Mouse (Mus musculus) heart, embryonic 11.5 days (tissue): ENCODE measurements around the gene Tagln. TPM values are rescaled to one million over a fixed set of nuclear protein-coding genes. Genes with fewer than 3 reads are reported as not detected.

Experiments used
- ATAC-seq: fragments of 200-750 bp; cut with Nextera tagmentation; replicated peaks from 2 replicates; pipeline ENCODE4 v1.8.0; 2017; ENCODE audit warnings: moderate library complexity; ENCODE audit not compliant: insufficient number of reproducible peaks, low FRiP score, low TSS enrichment
- H3K27ac ChIP-seq: fragments of 300-500 bp; sonication (generic); 2 replicates; pipeline ENCODE4 v1.5.1; 2014; ENCODE audit warnings: mild to moderate bottlenecking, low read depth, low read length
- H3K27me3 ChIP-seq: fragments of 300-500 bp; sonication (generic); 2 replicates; pipeline ENCODE4 v1.6.1; 2014; ENCODE audit warnings: mild to moderate bottlenecking, low read length, mixed read lengths; ENCODE audit not compliant: control insufficient read depth, insufficient read depth
- H3K36me3 ChIP-seq: fragments of 300-500 bp; sonication (generic); 2 replicates; pipeline ENCODE4 v1.6.1; 2014; ENCODE audit warnings: mild to moderate bottlenecking, low read length, moderate library complexity, mixed read lengths; ENCODE audit not compliant: control insufficient read depth, insufficient read depth
- H3K4me1 ChIP-seq: fragments of 300-500 bp; sonication (generic); 2 replicates; pipeline ENCODE4 v1.6.1; 2014; ENCODE audit warnings: low read length; ENCODE audit not compliant: control insufficient read depth, insufficient read depth
- H3K4me2 ChIP-seq: fragments of 300-500 bp; sonication (generic); 2 replicates; pipeline ENCODE4 v1.6.1; 2014; ENCODE audit warnings: mild to moderate bottlenecking, moderate library complexity
- H3K4me3 ChIP-seq: fragments of 300-500 bp; sonication (generic); 2 replicates; pipeline ENCODE4 v1.5.1; 2014; ENCODE audit warnings: low read depth, low read length
- H3K9ac ChIP-seq: fragments of 300-500 bp; sonication (generic); 2 replicates; pipeline ENCODE4 v1.6.1; 2014; ENCODE audit warnings: mild to moderate bottlenecking, low read depth, low read length, moderate library complexity
- H3K9me3 ChIP-seq: fragments of 300-500 bp; sonication (generic); replicated peaks from 2 replicates; pipeline ENCODE4 v1.6.1; 2016; ENCODE audit warnings: low read length; ENCODE audit not compliant: control insufficient read depth
- WGBS: fragments of 180-500 bp; shearing (Covaris S2); extraction: QIAGEN DNeasy Blood & Tissue Kit; methylation state at CpG from one replicate; pipeline ENCODE4 v1.1.7; 2014; ENCODE audit not compliant: insufficient replicate concordance; 5-methylcytosine and 5-hydroxymethylcytosine counted together
- polyA plus RNA-seq: library from polyadenylated mRNA; unstranded; fragments of >200 nt; fragmentation: Nextera tagmentation; extraction: Ambion mirVana; gene quantifications from 2 replicates; pipeline ENCODE4 v1.2.1, GENCODE M21; 2014

Tagln gene
- polyA plus RNA-seq, 1 experiment from 2014 or later = 365 TPM

DNA sequence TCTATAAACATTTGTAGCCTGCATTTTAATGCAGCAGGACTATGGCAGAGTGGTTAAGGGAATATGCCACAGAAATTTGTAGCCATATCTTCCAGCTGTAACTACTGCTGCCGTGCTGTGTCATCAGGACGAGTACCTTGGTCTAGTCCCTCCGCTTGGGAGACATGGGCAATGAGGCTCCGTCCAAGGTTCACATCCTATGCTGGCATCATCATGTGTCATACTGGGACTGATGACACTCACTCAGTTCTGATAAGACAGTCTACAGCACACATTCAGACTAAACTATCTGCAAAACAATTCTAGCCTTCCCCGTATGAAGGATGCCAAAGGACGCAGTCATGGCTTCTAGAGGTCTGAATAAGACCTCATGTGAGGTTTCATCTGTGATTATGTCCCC lies 27.7 kb upstream of the Tagln start:
- H3K36me3 ChIP-seq = peaks cover 18% of the 10 kb centered on the region; the same call in 1 of the 2 replicates
- H3K9me3 ChIP-seq = no peaks in the 10 kb centered on the region
- ATAC-seq = no peak
- no peak overlapping the region for H3K9ac ChIP-seq
- no peak overlapping the region for H3K4me2 ChIP-seq
- no peak overlapping the region for H3K27ac ChIP-seq
- no peak overlapping the region for H3K4me3 ChIP-seq
- H3K27me3 ChIP-seq = no peaks in the 10 kb centered on the region
- 84% methylated on average over 6 of the region's 6 CpGs for WGBS
- H3K4me1 ChIP-seq = peaks cover 8% of the 10 kb centered on the region; the same call in 1 of the 2 replicates

DNA sequence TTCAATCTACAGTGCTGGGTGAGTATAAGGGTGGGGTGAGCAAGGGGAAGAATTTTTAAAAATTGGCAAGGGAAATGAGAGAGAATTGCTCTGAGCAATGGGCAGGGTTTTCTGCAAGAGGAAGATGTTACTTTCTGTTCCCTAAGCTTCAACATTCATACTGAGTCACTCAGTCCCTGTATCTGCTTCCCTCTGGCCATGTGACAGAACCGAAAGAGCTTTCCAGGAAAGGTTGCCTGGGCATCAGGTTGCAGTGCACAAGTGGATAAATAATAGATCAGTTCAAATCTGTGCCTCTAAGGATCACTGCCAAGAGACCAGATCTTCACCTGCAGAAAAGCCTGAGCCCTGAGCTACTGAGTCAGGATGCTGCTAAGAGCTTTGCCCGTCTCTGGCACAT lies 26.0 kb upstream of the Tagln start:
- Histone ChIP-seq H3K27me3 (no peaks in the 10 kb centered on the region), H3K9me3 (no peaks in the 10 kb centered on the region), H3K36me3 (peaks cover 14% of the 10 kb centered on the region; the same call in 1 of the 2 replicates), H3K9ac (no peak overlapping the region), H3K4me2 (no peak overlapping the region), H3K27ac (no peak overlapping the region), H3K4me3 (no peak overlapping the region), H3K4me1 (peaks cover 8% of the 10 kb centered on the region; the same call in 1 of the 2 replicates)
- WGBS = 75% methylated on average over 2 of the region's 2 CpGs
- no peak for ATAC-seq

DNA sequence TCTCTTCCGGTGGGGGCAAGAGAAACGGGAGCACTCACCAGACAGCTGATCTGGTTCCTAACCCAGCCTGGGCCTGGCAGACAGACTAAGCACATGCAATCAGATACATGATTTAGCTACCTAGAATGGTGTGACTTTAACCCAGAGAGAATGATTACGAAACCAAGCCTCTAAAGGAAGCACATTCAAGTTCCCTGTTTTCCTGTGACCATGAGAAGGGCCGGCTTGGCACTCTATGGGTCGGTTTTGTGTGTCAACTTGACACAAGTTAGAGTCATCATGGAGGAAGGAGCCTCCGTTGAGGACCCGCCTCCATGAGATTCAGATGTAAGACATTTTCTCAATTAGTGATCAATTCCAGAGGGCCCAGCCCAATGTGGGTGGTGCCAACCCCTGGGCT lies 23.8 kb upstream of the Tagln start:
- 81% methylated on average over 7 of the region's 7 CpGs for WGBS
- H3K4me3 ChIP-seq = no peak overlapping the region
- ATAC-seq = no peak
- H3K9me3 ChIP-seq = no peaks in the 10 kb centered on the region
- H3K4me2 ChIP-seq = no peak overlapping the region
- H3K27ac ChIP-seq = no peak overlapping the region
- H3K27me3 ChIP-seq = no peaks in the 10 kb centered on the region
- no peak overlapping the region for H3K9ac ChIP-seq
- peaks cover 8% of the 10 kb centered on the region; the same call in 1 of the 2 replicates for H3K36me3 ChIP-seq
- H3K4me1 ChIP-seq = peaks cover 8% of the 10 kb centered on the region; the same call in 1 of the 2 replicates

GRCm38 (mm10) chr9:45958851-45959250 lies 23.0 kb upstream of the Tagln start:
- WGBS = 56% methylated on average over 4 of the region's 4 CpGs
- H3K9ac ChIP-seq = no peak overlapping the region
- H3K4me3 ChIP-seq = no peak overlapping the region
- peaks cover 10% of the 10 kb centered on the region for H3K4me1 ChIP-seq
- H3K27me3 ChIP-seq = no peaks in the 10 kb centered on the region
- H3K36me3 ChIP-seq = 0 out of 2 replicates have a peak, but pooled peaks cover 5% of the 10 kb centered on the region
- H3K27ac ChIP-seq = 0 out of 2 replicates have a peak overlapping the region, but pooled peaks have one; percentile 2
- no peak for ATAC-seq
- H3K9me3 ChIP-seq = no peaks in the 10 kb centered on the region
- H3K4me2 ChIP-seq = no peak overlapping the region

- no peak for ATAC-seq
Measured at GRCm38 (mm10) chr9:45958023-45958670, 22.3 kb upstream of the Tagln start.

DNA sequence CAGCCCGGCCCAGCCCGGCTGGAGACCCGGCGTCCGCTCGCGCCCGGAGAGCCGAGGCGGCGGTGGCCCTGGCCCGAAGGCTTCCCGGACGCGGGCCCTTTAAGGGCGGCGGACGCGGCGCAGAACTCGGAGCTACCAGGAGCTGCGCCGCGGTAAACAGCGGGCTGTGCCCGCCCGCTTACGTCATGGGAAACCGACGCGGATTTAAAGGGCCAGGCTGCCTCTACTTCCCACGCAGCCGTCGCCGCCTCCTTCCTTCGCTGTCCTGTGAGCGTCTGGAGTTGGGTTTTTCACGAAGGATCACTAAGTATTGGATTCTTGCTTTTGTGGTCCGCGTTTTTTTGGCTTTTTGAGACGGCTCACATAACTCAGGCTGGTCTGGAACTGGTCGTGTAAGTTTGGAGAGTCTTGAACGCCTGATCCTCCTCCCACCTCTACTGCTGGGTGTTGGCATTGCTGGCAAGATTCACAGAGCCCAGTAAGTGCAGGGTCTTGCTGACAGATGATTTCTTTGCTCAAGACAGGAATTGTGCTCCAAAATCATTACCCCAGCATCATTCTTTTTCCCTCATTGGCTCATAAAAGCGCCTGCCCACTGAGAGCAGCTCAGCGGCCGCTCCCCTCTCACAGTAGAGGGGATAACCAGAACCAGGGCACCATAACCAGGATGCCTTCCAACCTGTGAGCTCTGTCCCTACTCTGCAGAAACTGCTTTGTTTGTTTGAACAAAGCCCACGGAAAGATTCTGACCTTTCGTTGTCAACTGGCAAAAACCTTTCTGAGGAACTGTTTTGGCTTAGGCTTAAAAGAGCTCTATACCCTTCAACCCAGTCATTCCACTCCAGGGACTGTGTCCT lies 19.5 kb upstream of the Tagln start, which contains the start of gene Sidt2:
TSS of gene Sidt2 (minus strand) at position 152 of the 857 bp plus-strand sequence.
- peaks cover 3% of the 10 kb centered on the region; the same call in 1 of the 2 replicates for H3K36me3 ChIP-seq
- under 1% methylated on average over 48 of the region's 48 CpGs for WGBS
- H3K4me1 ChIP-seq = peaks cover 13% of the 10 kb centered on the region
- peak within 1 kb of the TSS; percentile 70 for H3K27ac ChIP-seq
- peak within 1 kb of the TSS; percentile 88 for H3K9ac ChIP-seq
- no peaks in the 10 kb centered on the region for H3K9me3 ChIP-seq
- no peaks in the 10 kb centered on the region for H3K27me3 ChIP-seq
- peak; percentile 92 for ATAC-seq
- H3K4me3 ChIP-seq = peak within 1 kb of the TSS; percentile 67
- H3K4me2 ChIP-seq = peak within 1 kb of the TSS; percentile 92

More at GRCm38 (mm10) chr9:45958023-45958670, 22.3 kb upstream of the Tagln start:
- no peaks in the 10 kb centered on the region for H3K27me3 ChIP-seq
- no peak overlapping the region for H3K4me3 ChIP-seq
- 0 out of 2 replicates have a peak, but pooled peaks cover 3% of the 10 kb centered on the region for H3K36me3 ChIP-seq
- H3K4me2 ChIP-seq = no peak overlapping the region
- peaks cover 11% of the 10 kb centered on the region for H3K4me1 ChIP-seq
- H3K9me3 ChIP-seq = no peaks in the 10 kb centered on the region
- H3K9ac ChIP-seq = no peak overlapping the region
- H3K27ac ChIP-seq = no peak overlapping the region
- WGBS = 64% methylated on average over 7 of the region's 7 CpGs

GRCm38 (mm10) chr9:45954294-45955106 lies 18.6 kb upstream of the Tagln start:
- H3K27ac ChIP-seq = peak overlapping the region; percentile 70
- H3K4me3 ChIP-seq = peak overlapping the region; percentile 67
- WGBS = under 1% methylated on average over 61 of the region's 63 CpGs
- peak; percentile 24; the same call in 1 of the 2 replicates for ATAC-seq
- H3K4me2 ChIP-seq = peak overlapping the region; percentile 92
- peaks cover 5% of the 10 kb centered on the region for H3K36me3 ChIP-seq
- no peaks in the 10 kb centered on the region for H3K9me3 ChIP-seq
- H3K4me1 ChIP-seq = peaks cover 13% of the 10 kb centered on the region
- H3K9ac ChIP-seq = peak overlapping the region; percentile 88
- H3K27me3 ChIP-seq = no peaks in the 10 kb centered on the region
